Mouse (Mus musculus): ENCODE measurements around the gene Nacad. TPM values are rescaled to one million over a fixed set of nuclear protein-coding genes. Genes with fewer than 3 reads are reported as not detected.

The Nacad gene
- total and polyA plus RNA-seq, 3 experiments = 0.23 to 1.4 (median 0.52) TPM

DNA sequence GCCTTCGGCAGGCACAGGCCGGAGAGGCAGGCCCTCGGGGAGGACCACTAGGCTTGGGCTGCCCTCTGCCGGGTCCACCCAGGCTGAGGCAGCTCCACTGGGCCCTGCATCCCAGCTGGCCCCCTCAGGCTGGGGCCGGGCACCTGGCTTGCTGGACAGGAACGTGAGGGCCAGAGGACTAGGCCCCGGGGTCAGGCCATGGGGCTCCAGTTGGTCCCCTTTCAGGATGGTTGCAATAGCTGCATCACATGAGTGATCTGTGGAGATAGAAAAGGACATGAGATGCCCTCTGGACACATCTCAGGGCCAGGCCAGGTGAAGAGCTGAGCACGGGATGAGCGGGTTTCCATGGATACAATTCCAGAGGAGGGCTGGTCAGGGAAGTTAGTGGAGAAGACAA lies 3.2 kb downstream of the Nacad start:
- intact Hi-C loops (cut with DNase I) = no loop called here
- Histone ChIP-seq H3K4me1 (ENCODE audit: control insufficient read depth, insufficient read depth, low read length) (peaks cover 2% of the 10 kb centered on the region; the same call in 1 of the 2 replicates), H3K27me3 (ENCODE audit: control insufficient read depth, insufficient read depth, low read length) (no peaks in the 10 kb centered on the region), H3K9ac (ENCODE audit: low read depth, low read length) (no peak overlapping the region), H3K4me3 (no peak overlapping the region), H3K36me3 (ENCODE audit: control insufficient read depth, insufficient read depth, low read length) (no peaks in the 10 kb centered on the region), H3K79me2 (replicated peaks; ENCODE audit: control insufficient read depth, insufficient read depth, low read length) (no peaks in the 10 kb centered on the region), H3K27ac (no peak overlapping the region)
- no peak for DNase-seq
- TF ChIP-seq POLR2A (IDR thresholded peaks at IDR 0.05; ENCODE audit: insufficient read depth, low read depth, low read length) (no peak), EP300 (IDR thresholded peaks at IDR 0.05; ENCODE audit: insufficient read depth, low read depth, low read length) (no peak), CTCF (IDR thresholded peaks at IDR 0.05) (no peak)
- WGBS = 82% methylated on average over 9 of the region's 9 CpGs

DNA sequence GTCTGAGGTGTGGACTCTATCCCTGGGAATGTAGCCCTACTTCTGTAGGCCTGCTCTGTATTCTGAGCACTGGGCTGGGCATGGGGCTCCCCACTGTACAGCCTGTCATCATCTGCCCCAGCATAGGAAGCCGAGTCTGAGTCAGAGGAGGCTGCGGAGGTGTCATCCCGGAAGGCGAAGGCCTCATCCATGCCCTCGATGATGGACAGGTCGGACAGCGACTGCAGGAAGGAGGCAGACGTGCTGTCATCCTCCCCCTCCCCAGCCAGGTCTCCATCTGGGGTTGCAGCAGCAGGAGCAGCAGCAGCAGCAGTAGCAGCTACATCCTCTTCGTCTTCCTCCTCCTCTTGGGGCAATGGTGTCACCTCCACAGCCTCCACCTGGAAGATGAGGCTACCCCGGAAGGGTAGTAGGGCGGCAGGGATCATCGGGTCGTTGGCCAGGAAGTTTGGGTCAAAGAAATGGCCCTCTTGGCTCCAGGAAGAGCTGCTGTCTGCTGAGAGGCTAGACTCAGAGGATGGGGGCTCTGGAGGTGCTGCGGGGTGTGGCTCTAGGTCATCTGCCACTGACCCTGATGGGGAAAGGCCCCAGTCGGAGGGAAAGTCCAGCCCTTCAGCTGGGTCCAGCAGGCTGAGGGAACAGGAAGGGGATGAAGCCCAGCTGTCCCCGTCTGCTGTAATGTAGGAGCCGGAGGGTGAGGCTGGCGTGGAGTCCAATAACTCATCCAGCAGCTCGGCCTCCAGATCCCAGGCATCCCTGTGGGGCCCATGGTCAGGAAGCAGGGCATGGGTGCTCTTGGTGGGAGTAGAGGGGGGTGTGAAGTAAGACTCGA lies 4.0 kb downstream of the Nacad start:
- Histone ChIP-seq H3K9ac (ENCODE audit: low read depth, low read length) (no peak overlapping the region), H3K36me3 (ENCODE audit: control insufficient read depth, insufficient read depth, low read length) (no peaks in the 10 kb centered on the region), H3K79me2 (replicated peaks; ENCODE audit: control insufficient read depth, insufficient read depth, low read length) (no peaks in the 10 kb centered on the region), H3K27ac (no peak overlapping the region), H3K27me3 (ENCODE audit: control insufficient read depth, insufficient read depth, low read length) (no peaks in the 10 kb centered on the region), H3K4me1 (ENCODE audit: control insufficient read depth, insufficient read depth, low read length) (peaks cover 2% of the 10 kb centered on the region; the same call in 1 of the 2 replicates), H3K4me3 (no peak overlapping the region)
- WGBS = 52% methylated on average over 20 of the region's 20 CpGs
- TF ChIP-seq CTCF (IDR thresholded peaks at IDR 0.05) (no peak), EP300 (IDR thresholded peaks at IDR 0.05; ENCODE audit: insufficient read depth, low read depth, low read length) (no peak), POLR2A (IDR thresholded peaks at IDR 0.05; ENCODE audit: insufficient read depth, low read depth, low read length) (no peak)
- intact Hi-C loops (cut with DNase I) = no loop called here
- DNase-seq = no peak

DNA sequence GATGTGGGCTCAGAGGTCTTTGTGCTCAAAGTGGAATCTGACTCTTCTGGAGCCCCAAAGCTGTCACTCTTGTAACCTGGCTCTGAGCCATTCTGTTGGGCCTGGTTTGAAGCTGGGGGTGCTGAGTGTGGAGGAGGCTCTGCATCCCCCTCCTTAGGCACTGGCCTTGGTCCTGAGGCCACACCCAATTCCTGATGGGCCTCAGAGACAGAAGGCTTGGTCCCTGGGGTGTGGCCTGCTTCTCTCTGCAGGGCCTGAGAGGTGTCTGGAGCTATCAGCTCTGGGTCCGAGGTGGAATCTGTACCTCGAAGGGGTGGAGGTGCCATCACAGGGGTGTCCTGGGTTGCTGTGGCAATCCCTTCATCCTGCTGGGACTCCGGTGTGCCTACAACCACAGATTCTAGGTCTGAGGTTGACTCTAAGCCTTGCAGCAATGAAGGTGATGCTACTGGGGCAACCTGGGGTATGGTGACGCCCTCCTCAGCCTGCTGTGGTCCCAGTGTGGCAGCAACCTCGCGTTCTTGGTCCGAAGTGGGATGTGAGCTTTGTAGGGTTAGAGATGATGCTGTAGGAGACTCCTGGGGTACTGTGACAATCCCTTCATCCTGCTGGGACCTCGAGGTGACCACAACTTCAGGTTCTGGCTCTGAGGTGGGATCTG lies 5.4 kb downstream of the Nacad start:
- intact Hi-C loops (cut with DNase I) = no loop called here
- Histone ChIP-seq H3K9ac (ENCODE audit: low read depth, low read length) (no peak overlapping the region), H3K4me3 (no peak overlapping the region), H3K4me1 (ENCODE audit: control insufficient read depth, insufficient read depth, low read length) (peaks cover 2% of the 10 kb centered on the region; the same call in 1 of the 2 replicates), H3K27ac (no peak overlapping the region), H3K36me3 (ENCODE audit: control insufficient read depth, insufficient read depth, low read length) (no peaks in the 10 kb centered on the region), H3K79me2 (replicated peaks; ENCODE audit: control insufficient read depth, insufficient read depth, low read length) (no peaks in the 10 kb centered on the region), H3K27me3 (ENCODE audit: control insufficient read depth, insufficient read depth, low read length) (no peaks in the 10 kb centered on the region)
- no peak for TF ChIP-seq EP300 (IDR thresholded peaks at IDR 0.05; ENCODE audit: insufficient read depth, low read depth, low read length)
- no peak for TF ChIP-seq CTCF (IDR thresholded peaks at IDR 0.05)
- no peak for TF ChIP-seq POLR2A (IDR thresholded peaks at IDR 0.05; ENCODE audit: insufficient read depth, low read depth, low read length)
- DNase-seq = no peak
- WGBS = 85% methylated on average over 8 of the region's 8 CpGs

DNA sequence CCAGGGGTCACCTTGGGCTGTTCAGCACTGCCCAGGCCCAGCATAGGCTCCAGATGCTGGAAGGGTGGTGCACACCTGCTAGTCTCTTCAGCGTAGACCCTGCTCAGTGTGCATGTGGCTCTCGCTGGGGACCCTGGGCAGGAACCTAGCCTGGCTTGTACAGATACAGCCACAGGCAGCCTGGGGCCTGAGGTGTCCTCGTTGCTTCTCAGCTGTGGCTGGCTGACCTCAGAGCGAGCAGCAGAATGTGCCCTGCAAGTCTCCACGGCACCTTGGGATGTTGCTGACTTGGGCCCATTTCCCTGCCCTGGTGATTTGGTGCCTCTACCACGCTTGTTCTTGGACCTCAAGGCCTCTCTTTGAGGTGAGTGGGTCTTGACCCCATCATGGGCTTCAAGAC lies 6.0 kb downstream of the Nacad start:
- H3K4me3 ChIP-seq = no peak overlapping the region
- 88% methylated on average over 6 of the region's 6 CpGs for WGBS
- no peaks in the 10 kb centered on the region for H3K36me3 ChIP-seq (ENCODE audit: control insufficient read depth, insufficient read depth, low read length)
- peaks cover 2% of the 10 kb centered on the region; the same call in 1 of the 2 replicates for H3K4me1 ChIP-seq (ENCODE audit: control insufficient read depth, insufficient read depth, low read length)
- H3K27ac ChIP-seq = no peak overlapping the region
- intact Hi-C loops (cut with DNase I) = no loop called here
- H3K79me2 ChIP-seq (replicated peaks; ENCODE audit: control insufficient read depth, insufficient read depth, low read length) = no peaks in the 10 kb centered on the region
- TF ChIP-seq EP300 (IDR thresholded peaks at IDR 0.05; ENCODE audit: insufficient read depth, low read depth, low read length) = no peak
- no peak for DNase-seq
- H3K9ac ChIP-seq (ENCODE audit: low read depth, low read length) = no peak overlapping the region
- no peaks in the 10 kb centered on the region for H3K27me3 ChIP-seq (ENCODE audit: control insufficient read depth, insufficient read depth, low read length)

DNA sequence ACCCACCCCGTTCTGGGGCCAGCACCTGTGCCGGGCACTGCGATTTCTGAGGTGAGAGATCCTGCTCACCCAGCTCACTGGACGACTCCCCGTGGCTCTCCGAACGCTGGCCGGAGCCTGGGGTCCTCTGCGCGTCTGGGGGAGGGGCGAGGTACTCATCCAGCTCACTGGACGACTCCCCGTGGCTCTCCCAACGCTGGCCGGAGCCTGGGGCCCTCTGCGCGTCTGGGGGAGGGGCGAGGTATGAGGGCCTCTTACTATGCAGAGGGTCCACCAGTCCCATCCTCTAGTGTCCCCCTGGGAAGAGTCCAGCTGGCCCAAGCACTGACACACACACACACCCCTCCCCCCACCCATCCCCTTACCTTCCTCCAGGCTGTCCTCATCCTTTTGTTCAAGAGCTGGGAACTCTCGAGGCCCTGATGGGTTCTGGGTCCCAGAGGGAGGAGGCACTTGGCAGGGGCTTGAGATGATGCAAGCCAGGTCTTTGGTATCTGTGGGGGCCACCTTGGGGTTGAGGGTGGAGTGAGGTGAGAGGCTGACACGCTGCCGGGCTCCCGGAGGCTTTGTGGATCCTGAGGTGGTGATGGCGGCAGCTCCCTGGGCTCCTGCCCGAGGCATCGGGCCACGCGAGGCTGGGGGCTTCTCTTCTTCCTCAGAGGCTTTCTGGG lies 6.7 kb downstream of the Nacad start:
- intact Hi-C loops (cut with DNase I) = no loop called here
- Histone ChIP-seq H3K27me3 (ENCODE audit: control insufficient read depth, insufficient read depth, low read length) (no peaks in the 10 kb centered on the region), H3K4me1 (ENCODE audit: control insufficient read depth, insufficient read depth, low read length) (peaks cover 2% of the 10 kb centered on the region; the same call in 1 of the 2 replicates), H3K36me3 (ENCODE audit: control insufficient read depth, insufficient read depth, low read length) (no peaks in the 10 kb centered on the region), H3K79me2 (replicated peaks; ENCODE audit: control insufficient read depth, insufficient read depth, low read length) (no peaks in the 10 kb centered on the region), H3K4me3 (no peak overlapping the region), H3K27ac (no peak overlapping the region), H3K9ac (ENCODE audit: low read depth, low read length) (no peak overlapping the region)
- whole genome bisulfite sequencing = 49% methylated on average over 27 of the region's 27 CpGs
- TF ChIP-seq CTCF (IDR thresholded peaks at IDR 0.05) (no peak), EP300 (IDR thresholded peaks at IDR 0.05; ENCODE audit: insufficient read depth, low read depth, low read length) (no peak), POLR2A (IDR thresholded peaks at IDR 0.05; ENCODE audit: insufficient read depth, low read depth, low read length) (no peak)
- no peak for DNase-seq
